Mouse (Mus musculus): ENCODE data around the gene AC124502.3. TPM values are rescaled to one million over a fixed set of nuclear protein-coding genes. Genes with fewer than 3 reads are reported as not detected.
A peak's percentile ranks its signal among the peaks of the same experiment; 100 is the strongest.

AC124502.3 gene
- polyA plus RNA-seq, 1 experiment from 2014 or later = 3.6 TPM

DNA sequence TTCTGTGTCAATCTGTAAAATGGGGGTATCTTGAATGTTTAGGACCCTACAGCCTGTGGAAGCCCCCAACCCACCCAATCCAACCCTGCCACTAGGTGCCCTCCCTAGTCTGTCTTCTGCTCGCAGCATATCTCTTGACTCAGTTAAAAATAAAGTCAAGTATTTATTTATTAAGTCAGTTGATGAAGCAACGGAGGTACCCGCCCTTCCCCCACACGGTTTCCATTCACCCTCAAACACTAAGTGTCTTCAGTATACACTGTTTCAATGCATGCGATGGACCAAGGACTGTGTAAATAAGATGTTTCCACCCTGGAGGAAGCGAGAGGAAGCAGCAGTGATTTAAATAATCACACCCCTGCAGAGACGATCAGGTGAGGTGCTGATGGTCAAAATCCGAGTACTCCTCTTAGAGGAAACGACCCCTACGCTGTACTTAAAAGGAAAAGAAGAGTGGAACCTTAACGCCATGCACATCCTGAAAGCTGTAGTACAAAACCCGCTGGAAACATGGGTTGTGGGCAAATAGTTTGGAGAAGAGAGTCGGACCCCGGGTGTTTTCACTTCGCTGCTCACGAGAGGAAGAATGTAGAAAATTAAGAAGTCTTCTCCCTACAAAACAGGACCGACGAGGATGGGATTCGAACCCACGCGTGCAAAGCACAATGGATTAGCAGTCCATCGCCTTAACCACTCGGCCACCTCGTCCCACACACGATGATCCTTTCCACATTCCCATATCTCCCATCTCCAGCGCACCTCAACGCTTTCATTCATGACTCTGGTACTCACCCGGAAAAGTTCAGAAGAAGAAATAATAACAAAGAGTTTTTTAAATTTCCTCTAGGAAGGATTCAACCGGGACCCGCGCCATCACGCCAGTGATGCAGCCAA lies 766 bp upstream of the AC124502.3 start:
- Histone ChIP-seq H3K9me3 (no peaks in the 10 kb centered on the region), H3K36me3 (replicated peaks) (peaks cover 5% of the 10 kb centered on the region; the same call in 1 of the 2 replicates), H3K27ac (peak overlapping the region; percentile 86), H3K9ac (peak overlapping the region; percentile 88), H3K4me1 (peaks cover 37% of the 10 kb centered on the region), H3K4me3 (peak overlapping the region; percentile 70), H3K4me2 (peak overlapping the region; percentile 96), H3K27me3 (replicated peaks) (no peaks in the 10 kb centered on the region)
- ATAC-seq (replicated peaks) = peak; percentile 61
- 6% methylated on average over 32 of the region's 32 CpGs for WGBS

DNA sequence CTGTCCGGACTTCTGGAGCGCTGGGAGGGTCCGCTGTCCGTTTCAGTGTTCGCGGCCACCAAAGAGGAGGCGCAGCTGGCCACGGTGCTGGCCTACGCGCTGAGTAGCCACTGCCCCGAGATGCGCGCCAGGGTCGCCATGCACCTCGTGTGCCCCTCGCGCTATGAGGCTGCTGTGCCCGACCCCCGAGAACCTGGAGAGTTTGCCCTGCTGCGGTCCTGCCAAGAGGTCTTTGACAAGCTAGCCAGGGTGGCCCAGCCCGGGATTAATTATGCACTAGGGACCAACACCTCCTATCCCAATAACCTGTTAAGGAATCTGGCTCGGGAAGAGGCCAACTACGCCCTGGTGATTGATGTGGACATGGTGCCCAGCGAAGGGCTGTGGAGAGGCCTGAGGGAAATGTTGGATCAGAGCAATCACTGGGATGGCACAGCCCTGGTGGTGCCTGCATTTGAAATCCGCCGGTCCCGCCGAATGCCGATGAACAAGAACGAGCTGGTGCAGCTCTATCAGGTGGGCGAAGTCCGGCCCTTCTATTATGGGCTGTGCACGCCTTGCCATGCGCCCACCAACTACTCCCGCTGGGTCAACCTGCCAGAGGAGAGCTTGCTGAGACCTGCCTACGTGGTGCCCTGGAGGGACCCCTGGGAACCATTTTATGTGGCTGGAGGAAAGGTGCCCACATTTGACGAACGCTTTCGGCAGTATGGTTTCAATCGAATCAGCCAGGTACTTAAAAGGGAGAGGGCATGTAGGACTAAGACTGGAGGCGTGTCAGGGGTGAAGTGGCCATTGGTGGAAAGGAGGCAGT lies 817 bp downstream of the AC124502.3 start:
- peak overlapping the region; percentile 86 for H3K27ac ChIP-seq
- 11% methylated on average over 41 of the region's 41 CpGs for WGBS
- peaks cover 37% of the 10 kb centered on the region for H3K4me1 ChIP-seq
- H3K4me3 ChIP-seq = peak overlapping the region; percentile 70
- H3K9me3 ChIP-seq = no peaks in the 10 kb centered on the region
- H3K9ac ChIP-seq = peak overlapping the region; percentile 88
- ATAC-seq (replicated peaks) = peak; percentile 35
- peaks cover 5% of the 10 kb centered on the region; the same call in 1 of the 2 replicates for H3K36me3 ChIP-seq (replicated peaks)
- H3K4me2 ChIP-seq = peak overlapping the region; percentile 96
- H3K27me3 ChIP-seq (replicated peaks) = no peaks in the 10 kb centered on the region

DNA sequence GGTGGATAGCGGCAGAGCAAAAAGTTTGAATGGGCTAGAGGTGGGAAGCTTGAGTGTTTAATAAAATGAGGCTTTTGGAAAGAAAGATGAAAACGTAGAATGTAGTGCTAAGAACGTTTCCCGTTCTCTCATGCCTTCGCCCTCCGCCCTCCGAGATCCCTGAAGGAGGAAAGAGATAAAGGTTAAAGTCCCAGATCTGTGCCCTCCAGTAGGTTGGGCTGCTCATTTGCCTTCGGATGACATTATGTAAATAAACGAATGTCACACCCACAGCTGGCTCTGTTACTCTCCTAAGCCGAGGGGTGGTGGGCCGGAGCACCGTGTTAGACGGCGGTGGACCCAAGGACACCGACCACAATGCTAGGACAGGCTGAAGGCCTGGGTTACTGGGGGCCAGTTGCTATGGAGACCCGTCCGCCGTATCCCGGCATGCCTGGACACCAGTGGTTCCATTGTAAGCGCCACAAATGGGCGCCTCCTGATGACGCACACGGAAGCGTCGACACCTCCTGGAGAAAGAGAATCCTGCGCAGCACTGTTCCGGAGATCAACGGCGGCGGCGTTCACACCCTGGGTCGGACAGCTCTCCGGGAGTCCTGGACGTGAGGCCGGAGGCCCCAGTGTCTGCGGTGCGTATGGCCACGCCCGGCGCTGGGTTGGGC lies 2.3 kb downstream of the AC124502.3 start, which contains the start of gene Brms1:
TSS of gene Brms1 (plus strand) at position 493 of the 662 bp plus-strand sequence.
- peak within 1 kb of the TSS; percentile 96 for H3K4me2 ChIP-seq
- peak within 1 kb of the TSS; percentile 58 for H3K27ac ChIP-seq
- peak within 1 kb of the TSS; percentile 88 for H3K9ac ChIP-seq
- WGBS = 6% methylated on average over 40 of the region's 40 CpGs
- peak; percentile 59 for ATAC-seq (replicated peaks)
- peaks cover 37% of the 10 kb centered on the region for H3K4me1 ChIP-seq
- H3K27me3 ChIP-seq (replicated peaks) = no peaks in the 10 kb centered on the region
- H3K9me3 ChIP-seq = no peaks in the 10 kb centered on the region
- peaks cover 9% of the 10 kb centered on the region; the same call in 1 of the 2 replicates for H3K36me3 ChIP-seq (replicated peaks)
- peak within 1 kb of the TSS; percentile 70 for H3K4me3 ChIP-seq

- no peaks in the 10 kb centered on the region for H3K27me3 ChIP-seq (replicated peaks)
- no peaks in the 10 kb centered on the region for H3K9me3 ChIP-seq
- H3K36me3 ChIP-seq (replicated peaks) = peaks cover 12% of the 10 kb centered on the region; the same call in 1 of the 2 replicates
- peak; percentile 3; the same call in 1 of the 2 replicates for ATAC-seq (replicated peaks)
- peak overlapping the region; percentile 64 for H3K9ac ChIP-seq
- 2% methylated on average over 16 of the region's 16 CpGs for WGBS
- peak overlapping the region; percentile 70 for H3K4me3 ChIP-seq
- peak overlapping the region; percentile 58 for H3K27ac ChIP-seq
- H3K4me1 ChIP-seq = peaks cover 37% of the 10 kb centered on the region
- peak overlapping the region; percentile 96 for H3K4me2 ChIP-seq
Observed at GRCm38 (mm10) chr19:5041588-5041987, 2.9 kb downstream of the AC124502.3 start.

DNA sequence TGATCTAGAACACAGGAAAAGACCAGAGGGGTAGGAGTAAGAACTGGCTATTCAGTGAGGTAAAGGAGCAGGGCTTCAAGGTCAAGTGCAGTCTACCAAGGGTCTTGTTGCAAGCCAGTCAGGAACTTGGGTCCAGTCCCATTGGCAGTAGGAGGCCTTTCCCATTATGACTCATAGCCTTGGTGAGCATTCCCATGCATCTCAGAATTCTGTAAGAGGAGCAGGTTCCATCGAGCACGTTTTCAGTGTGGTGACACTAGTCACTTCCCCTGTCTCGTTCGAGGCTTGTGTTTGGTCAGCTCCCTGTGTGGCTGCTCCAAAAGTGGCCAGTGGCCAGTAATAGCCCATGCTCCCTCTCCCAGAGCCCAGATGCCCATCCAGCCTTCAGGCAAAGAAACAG lies 6.8 kb downstream of the AC124502.3 start:
- Histone ChIP-seq H3K9ac (no peak overlapping the region), H3K4me1 (peaks cover 29% of the 10 kb centered on the region), H3K4me2 (no peak overlapping the region), H3K4me3 (no peak overlapping the region), H3K9me3 (no peaks in the 10 kb centered on the region), H3K27ac (no peak overlapping the region), H3K36me3 (replicated peaks) (peaks cover 22% of the 10 kb centered on the region; the same call in 1 of the 2 replicates), H3K27me3 (replicated peaks) (peaks cover 8% of the 10 kb centered on the region)
- no peak for ATAC-seq (replicated peaks)
- WGBS = 86% methylated on average over 4 of the region's 4 CpGs

DNA sequence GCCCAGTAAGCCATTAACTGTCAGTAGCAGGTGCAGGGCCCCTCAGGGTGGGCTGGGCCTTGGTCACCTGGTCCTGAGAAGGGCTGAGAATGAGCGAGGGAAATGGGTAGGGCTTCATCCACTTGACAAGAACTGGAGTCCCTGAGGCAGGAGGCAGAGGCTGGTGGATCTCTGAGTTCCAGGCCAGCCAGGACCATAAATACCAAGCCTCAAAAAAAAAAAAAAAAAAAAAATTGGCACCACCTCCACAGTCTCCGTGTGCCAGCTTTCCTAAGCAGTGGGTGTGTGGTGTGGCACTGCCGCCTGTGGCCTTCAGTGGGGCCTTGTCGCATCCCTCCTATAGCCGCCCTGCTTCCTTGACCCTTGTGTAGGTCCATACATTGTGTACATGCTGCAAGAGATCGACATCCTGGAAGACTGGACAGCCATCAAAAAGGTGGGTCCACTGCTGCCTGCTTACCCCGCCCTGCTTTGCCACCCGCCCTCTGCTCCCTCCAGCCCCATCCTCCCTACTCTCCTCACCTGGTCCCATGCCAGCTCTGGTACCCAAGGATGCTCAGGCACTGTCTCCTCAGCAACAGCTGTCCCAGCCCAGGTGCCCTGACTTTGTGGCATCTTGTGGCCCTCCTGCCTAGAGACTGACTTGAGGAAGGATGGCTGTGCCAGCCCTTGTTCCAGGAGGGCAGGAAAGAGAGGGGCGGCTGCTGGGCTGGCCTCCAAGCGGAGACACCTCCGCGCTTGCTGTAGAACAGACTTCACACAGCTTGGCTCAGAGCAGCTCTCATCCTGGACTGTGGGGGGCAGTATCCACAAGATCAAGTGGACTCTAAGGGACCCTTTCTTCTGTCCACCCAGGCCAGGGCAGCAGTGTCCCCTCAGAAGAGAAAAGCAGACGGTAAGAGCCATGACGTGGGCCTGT lies 9.7 kb downstream of the AC124502.3 start:
- Histone ChIP-seq H3K36me3 (replicated peaks) (0 out of 2 replicates have a peak, but pooled peaks cover 17% of the 10 kb centered on the region), H3K27ac (no peak overlapping the region), H3K4me1 (peaks cover 12% of the 10 kb centered on the region), H3K4me3 (no peak overlapping the region), H3K9ac (no peak overlapping the region), H3K9me3 (no peaks in the 10 kb centered on the region), H3K4me2 (no peak overlapping the region), H3K27me3 (replicated peaks) (peaks cover 36% of the 10 kb centered on the region)
- ATAC-seq (replicated peaks) = no peak
- WGBS = 86% methylated on average over 14 of the region's 14 CpGs

- Histone ChIP-seq H3K36me3 (replicated peaks) (0 out of 2 replicates have a peak, but pooled peaks cover 17% of the 10 kb centered on the region), H3K27me3 (replicated peaks) (peaks cover 41% of the 10 kb centered on the region), H3K27ac (no peak overlapping the region), H3K9me3 (no peaks in the 10 kb centered on the region), H3K4me3 (no peak overlapping the region), H3K4me2 (no peak overlapping the region), H3K9ac (no peak overlapping the region), H3K4me1 (peaks cover 12% of the 10 kb centered on the region)
- 61% methylated on average over 6 of the region's 6 CpGs for WGBS
- ATAC-seq (replicated peaks) = no peak
Observed at GRCm38 (mm10) chr19:5049325-5049724, 10.6 kb downstream of the AC124502.3 start.

- WGBS = 17% methylated on average over 14 of the region's 14 CpGs
- Histone ChIP-seq H3K36me3 (replicated peaks) (0 out of 2 replicates have a peak, but pooled peaks cover 13% of the 10 kb centered on the region), H3K9me3 (no peaks in the 10 kb centered on the region), H3K27me3 (replicated peaks) (peaks cover 41% of the 10 kb centered on the region), H3K27ac (no peak within 1 kb of the TSS), H3K4me2 (peak within 1 kb of the TSS; percentile 6; the same call in 1 of the 2 replicates), H3K4me3 (no peak within 1 kb of the TSS), H3K4me1 (peaks cover 12% of the 10 kb centered on the region), H3K9ac (peak within 1 kb of the TSS; percentile 14; the same call in 1 of the 2 replicates)
- ATAC-seq (replicated peaks) = peak; percentile 46; the same call in 1 of the 2 replicates
Observed at GRCm38 (mm10) chr19:5050047-5050905, 11.6 kb downstream of the AC124502.3 start, which contains the start of gene Rin1. Gene Rin1 (plus strand): TSS chr19:5050481.

DNA sequence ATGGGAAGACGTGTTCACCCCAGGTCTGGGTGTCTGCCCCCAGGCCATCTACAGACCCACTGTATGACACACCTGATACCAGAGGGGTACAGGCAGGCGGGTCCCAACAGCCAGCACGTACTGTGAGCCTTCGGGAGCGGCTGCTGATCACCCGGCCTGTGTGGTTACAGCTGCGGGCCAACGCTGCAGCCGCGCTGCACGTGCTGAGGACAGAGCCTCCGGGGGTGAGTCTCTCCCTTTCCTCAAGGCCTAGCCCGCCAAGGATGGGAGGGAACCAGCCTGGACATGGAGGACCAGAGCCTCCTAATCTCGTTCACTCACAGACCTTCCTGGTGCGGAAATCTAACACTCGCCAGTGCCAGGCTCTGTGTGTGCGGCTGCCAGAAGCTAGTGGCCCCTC lies 12.3 kb downstream of the AC124502.3 start:
- peaks cover 12% of the 10 kb centered on the region for H3K4me1 ChIP-seq
- H3K27me3 ChIP-seq (replicated peaks) = peaks cover 41% of the 10 kb centered on the region
- peak overlapping the region; percentile 6; the same call in 1 of the 2 replicates for H3K4me2 ChIP-seq
- H3K9ac ChIP-seq = peak overlapping the region; percentile 14; the same call in 1 of the 2 replicates
- H3K9me3 ChIP-seq = no peaks in the 10 kb centered on the region
- 0 out of 2 replicates have a peak, but pooled peaks have one; percentile 28 for ATAC-seq (replicated peaks)
- H3K36me3 ChIP-seq (replicated peaks) = 0 out of 2 replicates have a peak, but pooled peaks cover 13% of the 10 kb centered on the region
- WGBS = 6% methylated on average over 17 of the region's 17 CpGs
- no peak overlapping the region for H3K27ac ChIP-seq
- no peak overlapping the region for H3K4me3 ChIP-seq

GRCm38 (mm10) chr19:5051515-5051914 lies 12.8 kb downstream of the AC124502.3 start:
- Histone ChIP-seq H3K9ac (no peak overlapping the region), H3K27ac (no peak overlapping the region), H3K4me1 (peaks cover 15% of the 10 kb centered on the region), H3K9me3 (no peaks in the 10 kb centered on the region), H3K4me3 (no peak overlapping the region), H3K27me3 (replicated peaks) (peaks cover 41% of the 10 kb centered on the region), H3K36me3 (replicated peaks) (0 out of 2 replicates have a peak, but pooled peaks cover 10% of the 10 kb centered on the region), H3K4me2 (no peak overlapping the region)
- no peak for ATAC-seq (replicated peaks)
- 48% methylated on average over 3 of the region's 3 CpGs for WGBS

Measured in midbrain, embryonic 15.5 days (tissue).